ENCODE assay signal across 14 mouse cellular contexts in genomic region chr11:57112386-57112785, GRCm38 (mm10).
DNase-seq lines count a peak whose midpoint lies in the region; ATAC-seq and TF ChIP-seq lines count a peak whose summit lies in the region.
"Had no signal": no experiment of that assay in that cellular context is flagged by ENCODE, and none has a peak within 500 bp of the region (broad histone marks: within the 10 kb centered on the region; RNA-seq: fewer than 3 reads in every experiment).

No protein-coding gene starts in this region.

- no peaks in the 10 kb centered on the region for H3K9me3 ChIP-seq in heart, embryonic 16.5 days (replicated peaks; ENCODE audit: control insufficient read depth, low read length)
- no peaks in the 10 kb centered on the region for H3K9me3 ChIP-seq in midbrain, postnatal 0 days (ENCODE audit: low read length)
- no peaks in the 10 kb centered on the region for H3K9me3 ChIP-seq in midbrain, embryonic 11.5 days (ENCODE audit: control insufficient read depth, low read length)
- H3K9me3 ChIP-seq: heart, embryonic 15.5 days; midbrain, embryonic 15.5 days; neural tube, embryonic 13.5 days had no signal

- no peak overlapping the region for H3K4me3 ChIP-seq in heart, embryonic 16.5 days (ENCODE audit: low read length)
- no peak overlapping the region for H3K4me3 ChIP-seq in midbrain, postnatal 0 days (ENCODE audit: low read depth, low read length)
- H3K4me3 ChIP-seq in midbrain, embryonic 11.5 days (ENCODE audit: low read depth, low read length): no peak overlapping the region
- H3K4me3 ChIP-seq: heart, embryonic 15.5 days; midbrain, embryonic 15.5 days; neural tube, embryonic 13.5 days had no signal

- 0 out of 2 replicates have a peak, but pooled peaks have one; percentile 28 for ATAC-seq in heart, embryonic 16.5 days (replicated peaks; ENCODE audit: extremely low read depth, insufficient read depth, low FRiP score)
- no peak for ATAC-seq in midbrain, postnatal 0 days (ENCODE audit: low FRiP score)
- no peak for ATAC-seq in midbrain, embryonic 11.5 days (ENCODE audit: low FRiP score)
- ATAC-seq: midbrain, embryonic 15.5 days had no signal

- H3K4me2 ChIP-seq in heart, embryonic 16.5 days (ENCODE audit: low read depth, low read length): no peak overlapping the region
- no peak overlapping the region for H3K4me2 ChIP-seq in midbrain, postnatal 0 days (ENCODE audit: low read depth, low read length, poor library complexity, severe bottlenecking)
- H3K4me2 ChIP-seq in midbrain, embryonic 11.5 days: no peak overlapping the region
- H3K4me2 ChIP-seq: heart, embryonic 15.5 days; midbrain, embryonic 15.5 days; neural tube, embryonic 13.5 days had no signal

- no peak for TF ChIP-seq CTCF in midbrain, postnatal 0 days (IDR thresholded peaks at IDR 0.05)

- DNase-seq in heart, postnatal 25 days (ENCODE audit: low spot score): no peak
- peak; percentile 77 for DNase-seq in midbrain, postnatal 0 days (ENCODE audit: low spot score)
- DNase-seq in midbrain, embryonic 11.5 days (ENCODE audit: low spot score, missing footprints): no peak
- peak; percentile 42 for DNase-seq in adrenal gland, adult 8-10 months
- DNase-seq in heart, postnatal 36 days: peak; percentile 18 to 20
- no peak for DNase-seq in frontal cortex, postnatal 36 days (ENCODE audit: low spot score in 2 of 2)
- DNase-seq: kidney, adult 2 months; layer of hippocampus, postnatal 36 days; lung, postnatal 14 days had no signal

- H3K27ac ChIP-seq in heart, embryonic 16.5 days (ENCODE audit: low read length): no peak overlapping the region
- H3K27ac ChIP-seq in midbrain, postnatal 0 days (ENCODE audit: low read depth, low read length): no peak overlapping the region
- H3K27ac ChIP-seq in midbrain, embryonic 11.5 days (ENCODE audit: low read depth, low read length): no peak overlapping the region
- H3K27ac ChIP-seq: heart, embryonic 15.5 days; midbrain, embryonic 15.5 days; neural tube, embryonic 13.5 days; stomach, postnatal 0 days had no signal

- no peaks in the 10 kb centered on the region for H3K36me3 ChIP-seq in heart, embryonic 16.5 days (ENCODE audit: control insufficient read depth, insufficient read depth)
- H3K36me3 ChIP-seq in midbrain, postnatal 0 days (ENCODE audit: insufficient read depth, low read length): no peaks in the 10 kb centered on the region
- H3K36me3 ChIP-seq in midbrain, embryonic 11.5 days (ENCODE audit: control insufficient read depth, insufficient read depth, low read length): no peaks in the 10 kb centered on the region
- H3K36me3 ChIP-seq: heart, embryonic 15.5 days; midbrain, embryonic 15.5 days; neural tube, embryonic 13.5 days had no signal

- 0 out of 2 replicates have a peak, but pooled peaks cover 2% of the 10 kb centered on the region for H3K4me1 ChIP-seq in heart, embryonic 16.5 days (ENCODE audit: control insufficient read depth, insufficient read depth, low read length)
- no peaks in the 10 kb centered on the region for H3K4me1 ChIP-seq in midbrain, postnatal 0 days (ENCODE audit: insufficient read depth, low read length)
- H3K4me1 ChIP-seq in midbrain, embryonic 11.5 days (ENCODE audit: control insufficient read depth, insufficient read depth, low read length): no peaks in the 10 kb centered on the region
- H3K4me1 ChIP-seq: heart, embryonic 15.5 days; midbrain, embryonic 15.5 days had no signal

- 55% methylated on average over 8 of the region's 8 CpGs for WGBS in heart, embryonic 16.5 days
- 73% methylated on average over 8 of the region's 8 CpGs for WGBS in midbrain, postnatal 0 days
- 92% methylated on average over 8 of the region's 8 CpGs for WGBS in midbrain, embryonic 11.5 days

- intact Hi-C loops in heart, postnatal 25 days (cut with DNase I): no loop called here
- intact Hi-C loops in heart, postnatal 36 days (cut with DNase I): no loop called here

- H3K27me3 ChIP-seq in heart, embryonic 16.5 days (ENCODE audit: control insufficient read depth, insufficient read depth, low read length): no peaks in the 10 kb centered on the region
- H3K27me3 ChIP-seq in midbrain, postnatal 0 days (ENCODE audit: insufficient read depth, low read length): no peaks in the 10 kb centered on the region
- H3K27me3 ChIP-seq in midbrain, embryonic 11.5 days (ENCODE audit: control insufficient read depth, insufficient read depth, low read length): no peaks in the 10 kb centered on the region
- H3K27me3 ChIP-seq: heart, embryonic 15.5 days; midbrain, embryonic 15.5 days; neural tube, embryonic 13.5 days had no signal

- H3K9ac ChIP-seq in heart, embryonic 16.5 days (ENCODE audit: low read length): no peak overlapping the region
- no peak overlapping the region for H3K9ac ChIP-seq in midbrain, postnatal 0 days (replicated peaks; ENCODE audit: low read length, poor library complexity, severe bottlenecking)
- H3K9ac ChIP-seq in midbrain, embryonic 11.5 days (ENCODE audit: low read length): no peak overlapping the region
- H3K9ac ChIP-seq: heart, embryonic 15.5 days; midbrain, embryonic 15.5 days; neural tube, embryonic 13.5 days had no signal

Comparison
In these comparisons a context has a peak if more than half of its experiments do, and no peak if none do; other contexts are left out.
1. DNase-seq: peak in midbrain, postnatal 0 days (single experiment), adrenal gland, adult 8-10 months (single experiment) and heart, postnatal 36 days (2 of 2); none in heart, postnatal 25 days (single experiment), midbrain, embryonic 11.5 days (single experiment) and frontal cortex, postnatal 36 days (0 of 2).